Mouse (Mus musculus): ENCODE data around the gene Fam210b. TPM values are rescaled to one million over a fixed set of nuclear protein-coding genes. Genes with fewer than 3 reads are reported as not detected.

Fam210b gene
- polyA plus RNA-seq, 1 experiment from 2014 or later = 32.2 TPM

DNA sequence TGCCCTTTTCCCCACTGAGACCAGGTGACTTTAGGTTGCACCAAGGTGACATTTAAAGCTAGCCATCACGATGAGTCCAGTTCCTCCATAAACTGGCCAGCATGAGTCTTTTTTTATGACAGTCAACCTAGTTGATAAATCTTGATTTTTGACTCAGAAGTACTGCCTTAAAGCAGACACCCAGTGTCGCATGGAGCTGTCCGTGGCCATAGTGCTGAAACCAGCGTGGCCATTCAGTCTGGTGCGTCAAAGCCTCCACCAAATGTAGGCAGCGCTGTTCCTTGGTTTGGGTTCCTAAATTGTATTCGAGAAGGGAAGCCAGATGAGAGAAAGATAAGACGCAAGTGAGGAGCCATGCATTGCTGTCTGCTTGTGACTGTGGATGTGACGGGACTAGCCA is 24.5 kb upstream of the Fam210b start:
- DNase-seq (ENCODE audit: low spot score, missing footprints) = peak; percentile 95
- WGBS = 22% methylated on average over 9 of the region's 9 CpGs
- H3K4me2 ChIP-seq = no peak overlapping the region
- H3K27ac ChIP-seq (ENCODE audit: low read depth, low read length) = no peak overlapping the region
- no peak overlapping the region for H3K9ac ChIP-seq (ENCODE audit: low read length)
- H3K4me1 ChIP-seq (ENCODE audit: control insufficient read depth, insufficient read depth, low read length) = 0 out of 2 replicates have a peak, but pooled peaks cover 2% of the 10 kb centered on the region
- no peaks in the 10 kb centered on the region for H3K9me3 ChIP-seq (ENCODE audit: control insufficient read depth, low read length)
- no peaks in the 10 kb centered on the region for H3K27me3 ChIP-seq (ENCODE audit: control insufficient read depth, insufficient read depth, low read length)
- H3K4me3 ChIP-seq (ENCODE audit: low read depth, low read length) = no peak overlapping the region
- no peak for ATAC-seq (ENCODE audit: low FRiP score)
- H3K36me3 ChIP-seq (ENCODE audit: control insufficient read depth, insufficient read depth, low read length) = no peaks in the 10 kb centered on the region

DNA sequence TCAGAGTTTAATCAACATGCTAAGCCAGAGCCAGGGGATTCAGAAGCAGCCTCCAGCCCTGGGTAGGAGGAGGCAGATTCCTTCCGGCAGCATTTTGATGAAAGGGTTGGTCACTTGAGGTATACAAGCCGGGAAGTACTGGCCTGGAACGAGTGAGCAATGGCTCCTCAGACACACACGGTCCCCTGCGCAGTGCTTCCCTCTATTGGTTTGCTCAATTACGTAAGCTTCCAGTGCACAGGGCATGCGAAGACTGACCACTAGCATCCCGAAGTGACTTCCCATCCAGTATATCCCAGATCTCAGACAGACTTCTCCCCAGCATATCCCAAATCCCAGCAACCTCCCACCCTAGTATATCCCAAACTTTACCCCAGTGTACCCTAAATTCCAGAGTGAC is 17.1 kb upstream of the Fam210b start:
- H3K27me3 ChIP-seq (ENCODE audit: control insufficient read depth, insufficient read depth, low read length) = no peaks in the 10 kb centered on the region; the same call in 1 of the 2 replicates
- no peaks in the 10 kb centered on the region for H3K36me3 ChIP-seq (ENCODE audit: control insufficient read depth, insufficient read depth, low read length)
- no peak overlapping the region for H3K9ac ChIP-seq (ENCODE audit: low read length)
- ATAC-seq (ENCODE audit: low FRiP score) (peak; percentile 5; the same call in 1 of the 2 replicates), DNase-seq (ENCODE audit: low spot score, missing footprints) (no peak)
- no peaks in the 10 kb centered on the region for H3K9me3 ChIP-seq (ENCODE audit: control insufficient read depth, low read length)
- H3K4me3 ChIP-seq (ENCODE audit: low read depth, low read length) = no peak overlapping the region
- H3K27ac ChIP-seq (ENCODE audit: low read depth, low read length) = no peak overlapping the region
- 49% methylated on average over 8 of the region's 8 CpGs for WGBS
- 0 out of 2 replicates have a peak, but pooled peaks cover 2% of the 10 kb centered on the region for H3K4me1 ChIP-seq (ENCODE audit: control insufficient read depth, insufficient read depth, low read length)
- no peak overlapping the region for H3K4me2 ChIP-seq

DNA sequence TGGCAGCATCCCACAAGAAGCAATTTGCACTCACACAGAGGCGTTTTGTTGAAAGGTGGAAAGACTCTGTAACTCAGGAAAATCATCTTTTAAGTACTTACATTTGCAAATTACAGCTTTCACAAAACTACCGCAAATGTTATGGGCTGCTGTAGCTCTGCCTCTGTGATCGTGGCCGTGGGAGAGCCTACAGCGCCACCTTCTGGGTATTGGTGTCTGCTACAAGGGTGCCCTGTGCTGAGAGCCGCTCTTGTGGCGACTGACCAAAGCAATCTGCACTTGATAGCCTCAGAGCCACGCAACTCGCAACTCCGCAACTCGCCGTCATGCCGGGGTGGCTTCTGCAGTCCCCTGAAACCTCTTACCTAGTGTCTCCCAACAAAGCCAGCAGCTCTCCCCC is 16.2 kb upstream of the Fam210b start:
- Histone ChIP-seq H3K4me1 (ENCODE audit: control insufficient read depth, insufficient read depth, low read length) (0 out of 2 replicates have a peak, but pooled peaks cover 2% of the 10 kb centered on the region), H3K9ac (ENCODE audit: low read length) (no peak overlapping the region), H3K27ac (ENCODE audit: low read depth, low read length) (no peak overlapping the region), H3K4me2 (peak overlapping the region; percentile 10; the same call in 1 of the 2 replicates), H3K9me3 (ENCODE audit: control insufficient read depth, low read length) (no peaks in the 10 kb centered on the region), H3K36me3 (ENCODE audit: control insufficient read depth, insufficient read depth, low read length) (no peaks in the 10 kb centered on the region), H3K27me3 (ENCODE audit: control insufficient read depth, insufficient read depth, low read length) (no peaks in the 10 kb centered on the region; the same call in 1 of the 2 replicates), H3K4me3 (ENCODE audit: low read depth, low read length) (no peak overlapping the region)
- 6% methylated on average over 13 of the region's 13 CpGs for WGBS
- ATAC-seq (ENCODE audit: low FRiP score) (peak; percentile 87), DNase-seq (ENCODE audit: low spot score, missing footprints) (peak; percentile 96)

DNA sequence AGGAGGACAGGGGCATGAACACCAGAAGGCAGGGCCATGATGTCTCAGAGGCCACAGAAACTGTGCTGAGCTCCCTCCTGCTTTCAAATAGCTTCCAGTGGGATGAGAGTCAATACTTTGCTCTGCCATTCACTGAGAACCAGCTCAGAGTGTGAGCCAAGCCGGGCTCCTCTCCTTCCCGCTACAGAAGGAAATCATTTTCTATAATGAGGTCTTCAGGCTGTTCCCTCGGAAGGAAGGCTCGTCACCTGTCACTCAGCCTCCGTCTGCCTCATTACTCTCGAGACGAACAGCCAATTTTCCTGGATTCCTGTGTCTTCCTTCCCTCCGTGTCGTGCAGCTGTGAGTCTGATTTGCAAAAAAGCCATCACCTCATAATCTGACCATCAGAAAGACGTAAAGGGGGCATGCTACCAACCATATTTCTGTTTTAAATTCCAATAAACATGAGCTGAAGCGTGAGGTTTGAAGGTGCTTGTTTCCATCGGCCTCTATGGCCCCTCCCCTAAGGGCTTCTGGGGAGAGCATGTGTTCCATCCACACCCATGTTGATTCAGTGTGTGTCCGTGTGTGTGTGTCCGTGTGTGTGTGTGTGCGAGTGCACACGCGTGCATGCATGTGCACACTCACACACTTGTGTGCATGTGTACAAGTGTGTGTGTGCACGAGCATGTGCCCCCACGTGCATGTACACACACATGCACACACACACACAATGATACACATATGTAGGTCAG is 7.0 kb upstream of the Fam210b start:
- Histone ChIP-seq H3K36me3 (ENCODE audit: control insufficient read depth, insufficient read depth, low read length) (no peaks in the 10 kb centered on the region), H3K9ac (ENCODE audit: low read length) (no peak overlapping the region), H3K9me3 (ENCODE audit: control insufficient read depth, low read length) (no peaks in the 10 kb centered on the region; the same call in 1 of the 2 replicates), H3K4me1 (ENCODE audit: control insufficient read depth, insufficient read depth, low read length) (peaks cover 2% of the 10 kb centered on the region; the same call in 1 of the 2 replicates), H3K27me3 (ENCODE audit: control insufficient read depth, insufficient read depth, low read length) (no peaks in the 10 kb centered on the region), H3K4me2 (no peak overlapping the region), H3K27ac (ENCODE audit: low read depth, low read length) (no peak overlapping the region), H3K4me3 (ENCODE audit: low read depth, low read length) (no peak overlapping the region)
- WGBS = 85% methylated on average over 19 of the region's 19 CpGs
- ATAC-seq (ENCODE audit: low FRiP score) (no peak), DNase-seq (ENCODE audit: low spot score, missing footprints) (no peak)

DNA sequence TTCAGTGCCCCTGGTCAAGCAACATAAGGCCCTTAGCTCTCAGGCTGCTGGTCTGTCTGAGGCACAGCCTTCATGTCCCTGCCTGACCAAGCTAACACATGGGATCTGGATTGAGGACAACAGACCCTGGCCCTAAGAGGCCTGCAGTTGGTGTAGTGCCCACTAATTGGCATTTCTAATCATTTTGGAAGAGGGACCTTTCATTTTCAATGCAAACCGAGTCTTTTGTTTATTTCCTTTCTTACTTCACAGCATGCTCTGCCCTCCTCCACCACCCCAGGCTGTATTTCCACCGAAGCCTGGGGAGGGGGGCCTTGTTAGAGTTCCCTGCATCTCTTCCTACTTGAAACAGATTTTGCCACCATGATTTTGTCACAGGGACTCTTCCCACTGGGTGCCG is 4.4 kb upstream of the Fam210b start:
- peaks cover 8% of the 10 kb centered on the region; the same call in 1 of the 2 replicates for H3K4me1 ChIP-seq (ENCODE audit: control insufficient read depth, insufficient read depth, low read length)
- no peak overlapping the region for H3K9ac ChIP-seq (ENCODE audit: low read length)
- DNase-seq (ENCODE audit: low spot score, missing footprints) (no peak), ATAC-seq (ENCODE audit: low FRiP score) (no peak)
- 34% methylated on average over 3 of the region's 3 CpGs for WGBS
- H3K9me3 ChIP-seq (ENCODE audit: control insufficient read depth, low read length) = no peaks in the 10 kb centered on the region; the same call in 1 of the 2 replicates
- H3K4me3 ChIP-seq (ENCODE audit: low read depth, low read length) = no peak overlapping the region
- H3K27ac ChIP-seq (ENCODE audit: low read depth, low read length) = no peak overlapping the region
- no peak overlapping the region for H3K4me2 ChIP-seq
- H3K27me3 ChIP-seq (ENCODE audit: control insufficient read depth, insufficient read depth, low read length) = no peaks in the 10 kb centered on the region
- no peaks in the 10 kb centered on the region for H3K36me3 ChIP-seq (ENCODE audit: control insufficient read depth, insufficient read depth, low read length)

DNA sequence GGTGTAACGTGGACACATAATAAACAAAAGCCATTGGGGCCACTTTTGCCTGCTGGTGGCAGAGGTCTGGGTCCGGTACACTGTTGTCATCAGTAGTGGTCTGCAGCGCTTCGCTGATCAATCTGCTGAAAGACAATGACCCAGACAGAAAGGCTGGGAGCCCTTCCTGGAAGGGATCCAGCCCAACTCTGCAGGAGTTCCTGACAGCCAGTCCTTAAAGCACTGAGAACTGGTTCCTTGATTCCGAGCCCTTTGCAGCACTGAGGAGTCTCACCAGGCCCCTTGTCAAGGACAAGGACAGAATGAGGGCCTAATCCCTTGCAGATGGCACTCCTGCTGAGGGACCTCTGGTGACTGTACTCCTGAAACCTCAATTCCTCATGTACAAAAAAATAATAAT is 3.8 kb upstream of the Fam210b start:
- Histone ChIP-seq H3K4me2 (no peak overlapping the region), H3K9me3 (ENCODE audit: control insufficient read depth, low read length) (no peaks in the 10 kb centered on the region; the same call in 1 of the 2 replicates), H3K9ac (ENCODE audit: low read length) (no peak overlapping the region), H3K36me3 (ENCODE audit: control insufficient read depth, insufficient read depth, low read length) (no peaks in the 10 kb centered on the region), H3K27ac (ENCODE audit: low read depth, low read length) (no peak overlapping the region), H3K4me3 (ENCODE audit: low read depth, low read length) (no peak overlapping the region), H3K27me3 (ENCODE audit: control insufficient read depth, insufficient read depth, low read length) (no peaks in the 10 kb centered on the region), H3K4me1 (ENCODE audit: control insufficient read depth, insufficient read depth, low read length) (peaks cover 8% of the 10 kb centered on the region; the same call in 1 of the 2 replicates)
- 22% methylated on average over 5 of the region's 5 CpGs for WGBS
- ATAC-seq (ENCODE audit: low FRiP score) (no peak), DNase-seq (ENCODE audit: low spot score, missing footprints) (no peak)

DNA sequence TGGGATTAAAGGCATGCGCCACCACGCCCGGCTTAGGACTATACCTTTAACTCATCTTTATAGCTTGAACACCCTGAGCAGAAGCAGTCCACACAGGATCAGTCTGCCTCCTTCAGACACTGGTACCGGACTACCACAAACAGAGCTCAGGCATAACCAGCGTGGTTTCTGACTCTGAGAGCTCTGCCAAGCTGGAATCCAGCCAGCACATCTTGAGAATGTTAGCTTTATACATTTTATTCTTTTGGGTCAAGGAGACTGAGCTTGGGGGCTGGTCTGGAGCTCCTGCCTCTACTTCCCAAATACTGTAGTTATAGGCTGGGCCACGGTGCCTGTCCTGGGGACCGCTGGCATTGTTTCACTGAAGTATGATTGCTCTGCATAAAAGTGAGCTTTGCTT is 1.6 kb upstream of the Fam210b start:
- Histone ChIP-seq H3K36me3 (ENCODE audit: control insufficient read depth, insufficient read depth, low read length) (no peaks in the 10 kb centered on the region), H3K27me3 (ENCODE audit: control insufficient read depth, insufficient read depth, low read length) (no peaks in the 10 kb centered on the region), H3K9me3 (ENCODE audit: control insufficient read depth, low read length) (no peaks in the 10 kb centered on the region; the same call in 1 of the 2 replicates), H3K9ac (ENCODE audit: low read length) (no peak overlapping the region), H3K4me3 (ENCODE audit: low read depth, low read length) (no peak overlapping the region), H3K27ac (ENCODE audit: low read depth, low read length) (no peak overlapping the region), H3K4me2 (no peak overlapping the region), H3K4me1 (ENCODE audit: control insufficient read depth, insufficient read depth, low read length) (peaks cover 13% of the 10 kb centered on the region; the same call in 1 of the 2 replicates)
- 91% methylated on average over 7 of the region's 7 CpGs for WGBS
- no peak for ATAC-seq (ENCODE audit: low FRiP score)
- no peak for DNase-seq (ENCODE audit: low spot score, missing footprints)

DNA sequence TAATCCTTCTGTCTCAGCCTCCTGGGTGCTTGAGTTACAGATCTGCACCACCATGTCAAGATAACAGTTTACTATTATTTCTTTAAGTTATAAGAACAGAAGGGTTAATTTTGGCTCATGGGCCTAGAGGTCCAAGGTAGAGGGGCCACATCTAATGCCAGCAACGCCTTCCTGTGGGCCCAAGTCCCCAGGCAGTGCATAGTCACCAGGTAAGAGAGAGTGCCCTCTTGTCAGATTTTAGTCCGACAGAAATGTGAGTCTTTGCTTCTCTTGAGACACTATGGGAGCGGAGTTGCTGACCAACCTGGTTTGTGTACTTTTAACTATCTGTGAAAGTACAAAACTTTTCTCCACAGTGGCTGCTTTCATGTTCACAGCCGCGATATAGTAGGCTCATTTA is 696 bp upstream of the Fam210b start:
- H3K36me3 ChIP-seq (ENCODE audit: control insufficient read depth, insufficient read depth, low read length) = no peaks in the 10 kb centered on the region
- WGBS = 38% methylated on average over 5 of the region's 5 CpGs
- H3K4me1 ChIP-seq (ENCODE audit: control insufficient read depth, insufficient read depth, low read length) = peaks cover 17% of the 10 kb centered on the region; the same call in 1 of the 2 replicates
- H3K9me3 ChIP-seq (ENCODE audit: control insufficient read depth, low read length) = no peaks in the 10 kb centered on the region
- peak overlapping the region; percentile 98 for H3K4me2 ChIP-seq
- H3K27me3 ChIP-seq (ENCODE audit: control insufficient read depth, insufficient read depth, low read length) = no peaks in the 10 kb centered on the region
- DNase-seq (ENCODE audit: low spot score, missing footprints) = no peak
- peak overlapping the region; percentile 22; the same call in 1 of the 2 replicates for H3K9ac ChIP-seq (ENCODE audit: low read length)
- no peak overlapping the region; the same call in 1 of the 2 replicates for H3K4me3 ChIP-seq (ENCODE audit: low read depth, low read length)
- no peak; the same call in 1 of the 2 replicates for ATAC-seq (ENCODE audit: low FRiP score)
- no peak overlapping the region for H3K27ac ChIP-seq (ENCODE audit: low read depth, low read length)

All from midbrain, embryonic 11.5 days (tissue).